Mouse (Mus musculus) CH12.LX (cell line): ENCODE results near the gene Pigl. TPM values are rescaled to one million over a fixed set of nuclear protein-coding genes. Genes with fewer than 3 reads are reported as not detected.

Experiments
- DNase-seq: peaks from one replicate; pipeline ENCODE4 v3.0.0-alpha.2; 2013; ENCODE audit errors: extremely low read depth
- H3K27ac ChIP-seq: 2 replicates; pipeline ENCODE4 v1.5.1; 2012; ENCODE audit warnings: low read depth, mild to moderate bottlenecking, control low read depth, moderate library complexity; ENCODE audit not compliant: insufficient read depth
- H3K27me3 ChIP-seq: replicated peaks from 2 replicates; pipeline ENCODE3; 2012; ENCODE audit warnings: inconsistent platforms
- H3K36me3 ChIP-seq, 2 experiments: replicated peaks in 1 of 2; 2 replicates each; pipeline versions ENCODE3 to v1.6.1; 2012; ENCODE audit warnings: inconsistent platforms in 1 of 2, low read length in 1 of 2, mild to moderate bottlenecking in 1 of 2, mixed read lengths in 1 of 2, moderate library complexity in 1 of 2; ENCODE audit not compliant: control insufficient read depth in 1 of 2, insufficient read depth in 1 of 2
- H3K4me1 ChIP-seq, 2 experiments: 2 replicates each; pipeline ENCODE4 v1.6.1; 2012; ENCODE audit warnings: inconsistent platforms in 1 of 2, moderate library complexity in 1 of 2; ENCODE audit not compliant: insufficient read depth in 2 of 2, control insufficient read depth in 1 of 2
- H3K4me2 ChIP-seq: 2 replicates; pipeline ENCODE4 v1.6.1; 2012; ENCODE audit warnings: low read depth, mild to moderate bottlenecking, control low read depth; ENCODE audit not compliant: poor library complexity, insufficient read depth, severe bottlenecking
- H3K4me3 ChIP-seq, 3 experiments: fragments of 150-350 bp in 1 of 3; sonication (generic) in 1 of 3; replicated peaks in 1 of 3; 2 replicates each; pipeline versions ENCODE3 to v1.5.1; 2011 to 2012; ENCODE audit warnings: low read depth in 2 of 3, low read length in 2 of 3, mild to moderate bottlenecking in 2 of 3, moderate library complexity in 2 of 3, control low read depth in 1 of 3, improper control_type of control experiment in 1 of 3, inconsistent platforms in 1 of 3, mixed read lengths in 1 of 3; ENCODE audit not compliant: poor library complexity in 1 of 3
- H3K79me2 ChIP-seq: replicated peaks from 2 replicates; pipeline ENCODE4 v1.6.1; 2012; ENCODE audit warnings: mild to moderate bottlenecking, moderate library complexity; ENCODE audit not compliant: control insufficient read depth, poor library complexity, insufficient read depth, severe bottlenecking; ENCODE audit errors: extremely low read depth
- H3K9ac ChIP-seq: 2 replicates; pipeline ENCODE4 v1.6.1; 2012; ENCODE audit warnings: low read depth, mild to moderate bottlenecking, control low read depth, moderate library complexity; ENCODE audit not compliant: insufficient read depth
- H3K9me3 ChIP-seq: replicated peaks from 2 replicates; pipeline ENCODE3; 2012; ENCODE audit warnings: low read length, inconsistent platforms, mixed read lengths
- BHLHE40 ChIP-seq: IDR thresholded peaks from 2 replicates; pipeline ENCODE4 v1.6.1; 2011; ENCODE audit warnings: mild to moderate bottlenecking, low read depth, low read length, improper control_type of control experiment
- CHD1 ChIP-seq: IDR thresholded peaks from 2 replicates; pipeline ENCODE4 v1.6.1; 2012; ENCODE audit warnings: low read depth, low read length, improper control_type of control experiment, inconsistent platforms
- EP300 ChIP-seq: IDR thresholded peaks from 2 replicates; pipeline ENCODE4 v1.6.1; 2011; ENCODE audit warnings: low read length, improper control_type of control experiment
- ETS1 ChIP-seq: conservative IDR thresholded peaks from 2 replicates; pipeline ENCODE4 v1.6.1; 2012; ENCODE audit warnings: low read depth, mild to moderate bottlenecking, inconsistent platforms, low read length, improper control_type of control experiment, moderate library complexity
- HCFC1 ChIP-seq: IDR thresholded peaks from 2 replicates; pipeline ENCODE4 v1.6.1; 2012; ENCODE audit warnings: low read depth, mild to moderate bottlenecking, inconsistent platforms, low read length, improper control_type of control experiment
- IRF4 ChIP-seq: IDR thresholded peaks from 2 replicates; pipeline ENCODE4 v1.6.1; 2014; ENCODE audit warnings: low read depth, mild to moderate bottlenecking, inconsistent platforms, low read length, improper control_type of control experiment
- MAX ChIP-seq: IDR thresholded peaks from 2 replicates; pipeline ENCODE4 v1.6.1; 2011; ENCODE audit warnings: low read length, improper control_type of control experiment
- MAZ ChIP-seq: IDR thresholded peaks from 2 replicates; pipeline ENCODE4 v1.6.1; 2012; ENCODE audit warnings: low read depth, mild to moderate bottlenecking, inconsistent platforms, low read length, improper control_type of control experiment, moderate library complexity
- MEF2A ChIP-seq: IDR thresholded peaks from 2 replicates; pipeline ENCODE4 v1.6.1; 2014; ENCODE audit warnings: low read depth, mild to moderate bottlenecking, inconsistent platforms, low read length, improper control_type of control experiment, borderline replicate concordance
- MYC ChIP-seq: IDR thresholded peaks from 2 replicates; pipeline ENCODE4 v1.6.1; 2011; ENCODE audit warnings: low read depth, mild to moderate bottlenecking, improper control_type of control experiment, low read length
- RCOR1 ChIP-seq: conservative IDR thresholded peaks from 2 replicates; pipeline ENCODE4 v1.6.1; 2012; ENCODE audit warnings: low read depth, mild to moderate bottlenecking, inconsistent platforms, low read length, improper control_type of control experiment
- TBP ChIP-seq: conservative IDR thresholded peaks from 2 replicates; pipeline ENCODE4 v1.6.1; 2011; ENCODE audit warnings: low read depth, low read length, improper control_type of control experiment
- TCF12 ChIP-seq: IDR thresholded peaks from 2 replicates; pipeline ENCODE4 v1.6.1; 2014; ENCODE audit warnings: low read depth, mild to moderate bottlenecking, inconsistent platforms, low read length, improper control_type of control experiment
- UBTF ChIP-seq: IDR thresholded peaks from 2 replicates; pipeline ENCODE4 v1.6.1; 2012; ENCODE audit warnings: low read depth, mild to moderate bottlenecking, inconsistent platforms, low read length, improper control_type of control experiment, moderate library complexity
- USF1 ChIP-seq: IDR thresholded peaks from 2 replicates; pipeline ENCODE4 v1.6.1; 2014; ENCODE audit warnings: low read depth, mild to moderate bottlenecking, inconsistent platforms, low read length, improper control_type of control experiment
- ZC3H11A ChIP-seq: IDR thresholded peaks from 2 replicates; pipeline ENCODE4 v1.6.1; 2012; ENCODE audit warnings: low read depth, mild to moderate bottlenecking, inconsistent platforms, low read length, improper control_type of control experiment
- dilution Hi-C: fragments of 300-500 bp; cut with MboI; formaldehyde crosslinking; loops from 2 replicates; pipeline ENCODE4 v1.14.3; 2020; ENCODE audit warnings: low sequenced_read_pairs; ENCODE audit not compliant: extremely low pct_unique_long_range_greater_than_20kb, extremely low pct_ligation_motif_present
- in situ Hi-C: fragments of 300-500 bp; cut with MboI; formaldehyde crosslinking; loops from 3 replicates; pipeline ENCODE4 v1.14.3; 2019; ENCODE audit warnings: low sequenced_read_pairs, low pct_ligation_motif_present, low pct_unique_long_range_greater_than_20kb, mixed read lengths
- polyA plus RNA-seq: library from polyadenylated mRNA; unstranded; fragments of >175 nt; gene quantifications from 2 replicates; pipeline ENCODE4 v1.2.1, GENCODE M21; 2012; ENCODE audit warnings: low read depth; ENCODE audit not compliant: insufficient read length
- total RNA-seq, 2 experiments: library from RNA; depleted of rRNA; stranded (reverse); fragments of 300-350 nt in 1 of 2; fragments of >200 nt in 1 of 2; gene quantifications; 2 replicates each; pipeline ENCODE4 v1.2.3; 2012 to 2014

The Pigl gene
- total and polyA plus RNA-seq, 3 experiments, result 4.4 to 9.1 (median 5.6) TPM

DNA sequence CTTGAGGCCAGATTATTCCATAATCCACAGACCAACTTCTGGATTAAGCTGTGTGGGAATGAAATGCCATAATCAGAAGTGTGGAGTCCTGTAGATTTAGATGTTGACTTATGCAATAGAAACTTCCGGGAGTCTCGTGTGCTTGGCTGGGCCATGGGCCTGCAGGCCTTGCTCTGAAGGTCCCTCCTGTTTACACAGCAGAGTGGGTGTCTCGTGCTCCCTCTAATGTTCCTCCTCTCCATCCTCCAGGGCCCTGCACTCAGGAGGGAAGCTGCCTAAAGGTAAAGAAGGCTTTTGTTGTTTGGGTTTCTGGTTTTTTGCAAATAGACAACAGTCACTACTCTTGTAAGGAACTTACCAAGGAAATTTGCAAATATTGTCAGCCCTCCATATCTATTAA is 51.3 kb downstream of the Pigl start:
- H3K27me3 ChIP-seq, result no peaks in the 10 kb centered on the region

DNA sequence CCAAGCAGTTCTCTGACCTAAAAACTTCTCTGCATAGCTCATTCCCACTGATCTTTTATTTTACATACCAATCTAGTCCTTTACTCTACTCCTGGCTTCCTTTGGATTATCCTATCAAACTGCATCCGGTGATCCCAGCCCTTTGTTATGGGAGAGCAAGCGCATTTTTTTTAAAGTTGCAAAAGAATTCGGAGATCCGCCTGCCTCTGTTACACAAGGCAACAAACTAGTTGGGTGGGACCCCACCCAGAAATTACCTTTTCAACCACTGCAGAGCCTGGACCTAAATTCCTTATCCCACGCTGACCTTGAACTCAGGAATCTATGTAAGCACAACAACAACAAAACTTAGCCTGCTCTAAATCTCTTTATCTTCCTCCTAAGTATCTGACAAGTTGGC is 52.7 kb downstream of the Pigl start:
- Histone ChIP-seq H3K4me3 (no peak overlapping the region), H3K4me1 (peaks cover 0 to 20% of the 10 kb centered on the region in 2 experiments; a peak in 2 of 4 replicates), H3K79me2 (no peaks in the 10 kb centered on the region), H3K9ac (no peak overlapping the region), H3K27me3 (no peaks in the 10 kb centered on the region), H3K27ac (no peak overlapping the region), H3K9me3 (peaks cover 4% of the 10 kb centered on the region), H3K36me3 (peaks cover 3 to 31% of the 10 kb centered on the region in 2 experiments), H3K4me2 (no peak overlapping the region)
- no peak for DNase-seq
- in situ Hi-C loops, result no loop called here
- TF ChIP-seq CHD1 (no peak), MYC (no peak), RCOR1 (no peak), USF1 (no peak), TCF12 (no peak)
- dilution Hi-C loops, result no loop called here

More for the DNA sequence above, 51.3 kb downstream of the Pigl start:
- DNase-seq, result no peak
- peaks cover 0 to 20% of the 10 kb centered on the region in 2 experiments; a peak in 2 of 4 replicates for H3K4me1 ChIP-seq
- in situ Hi-C loops, result no loop called here
- TF ChIP-seq MEF2A (no peak), MAX (no peak), UBTF (no peak), IRF4 (no peak), ZC3H11A (no peak), TBP (no peak), ETS1 (no peak), BHLHE40 (no peak), MAZ (no peak), HCFC1 (no peak), EP300 (no peak), MYC (no peak)
- TF ChIP-seq, all 38 proteins: peak for 0
- Histone ChIP-seq H3K36me3 (peaks cover 3 to 33% of the 10 kb centered on the region in 2 experiments), H3K79me2 (no peaks in the 10 kb centered on the region), H3K9ac (no peak overlapping the region), H3K9me3 (peaks cover 4% of the 10 kb centered on the region), H3K4me3 (no peak overlapping the region), H3K4me2 (no peak overlapping the region), H3K27ac (no peak overlapping the region)
- dilution Hi-C loops, result no loop called here
